Mouse (Mus musculus): ENCODE measurements around the gene Smad6.

Gene Smad6

GRCm38 (mm10) chr9:64022562-64023366 is 905 bp upstream of the Smad6 start:
- DNase-seq (ENCODE audit: extremely low read depth, low read depth, low spot score) = no peak

GRCm38 (mm10) chr9:64021319-64021850 is 474 bp downstream of the Smad6 start:
- no peak for DNase-seq (ENCODE audit: extremely low read depth, low read depth, low spot score)

GRCm38 (mm10) chr9:64020606-64021318 is 1.1 kb downstream of the Smad6 start:
- no peak for DNase-seq (ENCODE audit: extremely low read depth, low read depth, low spot score)

- no peak for DNase-seq (ENCODE audit: extremely low read depth, low read depth, low spot score)
Measured at GRCm38 (mm10) chr9:64020171-64020605, 1.7 kb downstream of the Smad6 start.

GRCm38 (mm10) chr9:64019036-64019886 is 2.6 kb downstream of the Smad6 start:
- no peak for DNase-seq (ENCODE audit: extremely low read depth, low read depth, low spot score)

GRCm38 (mm10) chr9:64017861-64018793 is 3.7 kb downstream of the Smad6 start:
- peak; percentile 59 for DNase-seq (ENCODE audit: extremely low read depth, low read depth, low spot score)

DNA sequence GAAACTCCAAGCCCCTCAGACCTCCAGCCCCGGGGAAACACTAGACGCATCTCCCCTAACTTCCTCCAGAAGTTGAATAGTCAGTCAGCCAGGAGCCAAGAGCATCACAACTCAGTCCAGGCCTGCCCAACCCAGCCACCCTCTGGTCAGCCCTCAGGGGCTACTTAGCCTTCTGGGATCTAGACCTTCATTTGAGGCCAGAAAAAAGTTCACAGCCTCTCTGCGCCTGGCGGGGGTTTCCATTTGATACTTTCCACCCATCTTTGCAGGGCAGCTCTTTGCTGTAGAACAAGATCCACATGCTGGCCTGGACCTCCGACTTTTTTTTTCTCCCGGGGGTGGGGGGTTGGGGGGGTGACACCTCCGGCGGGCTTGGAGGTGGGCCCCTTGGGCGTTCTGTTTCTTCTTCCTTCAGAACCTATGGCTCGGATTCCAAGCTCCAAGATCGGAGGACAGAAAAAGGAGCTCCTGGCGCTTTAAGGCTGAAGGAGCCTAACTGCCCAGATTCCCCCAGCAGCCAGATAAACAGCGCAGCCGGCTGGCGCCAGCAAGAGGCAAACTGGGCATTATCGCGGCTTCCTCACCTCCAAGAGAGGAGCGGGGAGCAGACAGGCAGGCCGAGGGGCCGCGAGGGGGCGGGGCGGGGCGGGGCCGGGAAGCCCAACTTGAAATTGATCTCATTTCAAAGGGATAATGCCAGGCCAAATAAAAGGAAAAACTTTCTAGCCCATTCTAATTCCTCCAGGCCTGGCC is 5.0 kb downstream of the Smad6 start:
- DNase-seq (ENCODE audit: extremely low read depth, low read depth, low spot score) = no peak

GRCm38 (mm10) chr9:64016092-64016491 is 5.8 kb downstream of the Smad6 start:
- DNase-seq (ENCODE audit: extremely low read depth, low read depth, low spot score) = no peak

GRCm38 (mm10) chr9:64014801-64015200 is 7.1 kb downstream of the Smad6 start:
- no peak for DNase-seq (ENCODE audit: extremely low read depth, low read depth, low spot score)

DNA sequence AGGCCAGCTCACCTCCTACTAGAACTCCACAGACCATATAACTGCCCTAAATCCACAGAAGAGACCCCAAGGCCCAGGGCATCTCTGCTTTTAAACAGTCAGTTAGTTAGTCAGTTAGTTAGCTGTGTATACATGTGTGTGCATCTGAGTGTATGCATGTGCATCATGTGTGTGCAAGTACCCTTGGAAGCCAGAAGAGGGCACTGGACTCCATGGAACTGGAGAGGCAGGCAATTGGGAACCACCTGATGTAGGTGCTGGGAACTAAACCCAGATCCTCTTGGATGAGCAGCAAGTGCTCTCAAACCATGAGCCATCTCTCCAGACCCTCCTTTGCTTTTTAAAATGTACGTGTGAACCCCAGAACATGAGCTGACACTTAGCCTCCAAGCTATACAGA is 10.5 kb downstream of the Smad6 start:
- DNase-seq (ENCODE audit: extremely low read depth, low read depth, low spot score) = no peak

DNA sequence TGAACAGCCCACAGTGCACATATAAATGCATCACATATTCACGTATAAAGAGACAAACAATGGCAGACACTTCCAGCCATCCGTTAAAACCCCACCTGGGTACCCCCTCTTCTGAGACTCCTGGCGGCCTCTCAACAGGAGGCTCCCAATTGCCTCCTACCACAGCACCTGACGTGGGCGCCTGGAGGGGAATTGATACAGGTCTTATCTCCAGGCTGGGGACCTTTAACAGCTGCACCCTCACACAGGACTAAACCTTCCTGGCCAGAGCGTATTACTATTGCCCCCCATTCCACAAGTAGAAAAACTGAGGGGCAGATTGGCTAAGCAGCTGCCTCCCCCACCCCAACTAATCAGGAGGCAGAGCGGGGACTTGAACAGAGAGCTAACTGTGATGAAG is 18.9 kb downstream of the Smad6 start:
- no peak for DNase-seq (ENCODE audit: extremely low read depth, low read depth, low spot score)

DNA sequence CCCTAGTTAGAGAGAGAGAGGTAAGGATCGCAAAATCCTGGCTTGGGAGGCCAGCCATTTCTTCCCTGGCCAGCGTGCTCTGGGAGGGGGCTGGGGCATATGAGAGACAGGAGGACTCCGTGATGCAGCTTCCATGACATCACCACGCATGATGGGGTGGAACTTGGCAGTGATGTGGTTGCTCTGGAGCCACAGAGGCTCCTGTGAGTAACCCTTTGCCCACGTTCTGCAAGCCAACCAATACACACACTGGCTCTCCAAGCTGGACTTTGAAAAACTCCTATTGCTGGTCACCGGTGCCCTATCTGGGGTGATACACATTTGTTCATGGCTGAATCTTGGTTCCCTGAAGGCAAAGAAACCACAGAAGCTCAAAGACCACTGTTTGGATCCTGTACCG is 20.8 kb downstream of the Smad6 start:
- DNase-seq (ENCODE audit: extremely low read depth, low read depth, low spot score) = no peak

GRCm38 (mm10) chr9:64000085-64000484 is 21.8 kb downstream of the Smad6 start:
- no peak for DNase-seq (ENCODE audit: extremely low read depth, low read depth, low spot score)

DNA sequence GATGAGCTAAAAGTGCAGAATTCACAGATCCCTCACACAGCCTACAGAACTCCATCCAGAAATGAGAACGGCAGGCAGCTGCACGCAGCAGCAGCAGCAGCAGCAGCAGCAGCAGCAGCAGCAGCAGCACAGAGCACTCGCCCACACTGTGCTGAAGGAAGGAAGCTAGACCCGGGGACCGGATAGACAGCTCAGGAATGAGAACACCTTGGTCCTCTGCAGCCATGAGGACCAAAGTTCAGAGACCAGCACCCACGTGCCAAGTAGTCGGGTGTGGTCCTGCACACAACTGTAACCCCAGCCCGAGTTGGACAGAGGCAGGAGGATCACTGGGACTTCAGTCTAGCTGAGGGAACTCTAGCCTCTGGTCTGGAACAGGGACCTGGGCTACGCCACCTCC is 22.7 kb downstream of the Smad6 start:
- no peak for DNase-seq (ENCODE audit: extremely low read depth, low read depth, low spot score)

DNA sequence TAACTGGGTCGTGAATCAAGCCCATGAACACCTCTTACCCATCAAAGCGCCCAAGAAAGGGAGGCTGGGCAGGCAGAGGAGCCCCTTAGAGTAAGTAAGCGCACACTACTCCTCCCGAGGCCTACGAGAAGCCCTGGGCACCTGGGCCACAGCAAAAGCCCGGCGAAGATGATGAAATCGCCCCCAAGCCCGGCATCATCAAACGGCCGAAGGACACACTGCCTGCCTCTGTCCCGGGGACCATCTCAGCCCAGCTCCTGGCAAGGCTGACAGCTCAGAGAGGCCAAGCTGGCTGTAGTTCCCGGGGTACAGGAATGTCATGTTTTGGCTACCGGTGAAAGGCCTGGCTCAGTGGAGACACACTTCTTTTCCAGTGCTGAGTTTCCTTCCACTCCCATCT is 23.8 kb downstream of the Smad6 start:
- no peak for DNase-seq (ENCODE audit: extremely low read depth, low read depth, low spot score)

DNA sequence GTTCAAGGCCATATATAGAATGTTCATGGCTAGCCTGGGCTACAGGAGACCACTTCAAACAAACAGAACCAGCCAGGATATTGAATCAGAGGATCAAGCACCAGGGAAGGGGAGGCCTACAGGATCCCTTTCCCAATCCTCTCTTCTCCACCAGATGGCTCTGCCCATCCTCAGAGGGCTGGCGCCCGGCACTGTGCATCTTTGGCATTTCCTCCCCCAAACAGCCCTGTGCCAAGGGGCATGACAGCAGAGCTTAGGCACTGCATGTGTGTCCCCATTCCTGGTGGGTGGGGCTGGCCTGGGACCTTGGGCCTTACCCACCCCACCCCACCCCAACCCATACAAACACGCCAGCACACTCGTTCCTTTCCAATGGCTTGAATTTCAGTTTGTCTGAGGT is 24.4 kb downstream of the Smad6 start:
- no peak for DNase-seq (ENCODE audit: extremely low read depth, low read depth, low spot score)

- DNase-seq (ENCODE audit: extremely low read depth, low read depth, low spot score) = no peak
Measured at GRCm38 (mm10) chr9:63993256-63993655, 28.6 kb downstream of the Smad6 start.

DNA sequence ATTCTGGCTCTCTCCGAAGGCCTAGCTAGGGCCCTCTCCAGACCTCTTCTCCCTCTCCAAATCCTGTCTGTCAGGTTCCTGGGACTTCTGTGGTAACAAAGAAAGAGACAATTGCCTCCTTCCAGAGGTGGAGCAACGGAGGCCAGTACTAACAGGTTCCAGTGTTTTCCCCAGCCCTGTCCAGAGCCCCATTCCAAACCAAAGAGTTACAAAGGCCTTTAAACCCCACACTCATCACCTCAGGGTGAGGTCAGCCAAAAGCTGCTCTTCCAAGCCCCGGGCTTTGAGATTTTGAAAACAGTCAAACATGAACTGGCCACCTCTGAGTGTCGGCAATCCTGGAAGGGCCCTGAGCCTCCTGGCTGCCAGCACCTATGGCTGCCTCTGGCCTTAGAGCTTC is 29.1 kb downstream of the Smad6 start:
- DNase-seq (ENCODE audit: extremely low read depth, low read depth, low spot score) = peak; percentile 97

- DNase-seq (ENCODE audit: extremely low read depth, low read depth, low spot score) = no peak
Measured at GRCm38 (mm10) chr9:63991193-63991592, 30.7 kb downstream of the Smad6 start.
